Mouse (Mus musculus): ENCODE data around the gene Zmynd10. TPM values are rescaled to one million over a fixed set of nuclear protein-coding genes. Genes with fewer than 3 reads are reported as not detected.

The Zmynd10 gene
- polyA plus RNA-seq, 1 experiment from 2014 or later, result 7.3 TPM

GRCm38 (mm10) chr9:107540420-107540819 lies 6.7 kb upstream of the Zmynd10 start:
- ChIA-PET POLR2A (interaction anchor here (2.0 kb wide), 1 partner anchor 14 kb away, joined by 10 read pairs; no protein-coding TSS in a partner anchor), CTCF (no interaction called here)
- no peak for TF ChIP-seq CTCF (IDR thresholded peaks at IDR 0.05)
- in situ Hi-C loops (cut with MboI; ENCODE audit: low pct_unique_long_range_greater_than_20kb), result loop anchor here (25.0 kb wide), 1 partner anchor 853 kb away; the partner anchor contains the start of gene Tex264
- ATAC-seq (no peak), DNase-seq (ENCODE audit: low read depth, low spot score) (no peak)
- H3K27me3 ChIP-seq, result no peaks in the 10 kb centered on the region

- DNase-seq (ENCODE audit: low read depth, low spot score), result no peak
- in situ Hi-C loops (cut with MboI; ENCODE audit: low pct_unique_long_range_greater_than_20kb), result loop anchor here (25.0 kb wide), 1 partner anchor 854 kb away; the partner anchor contains the start of gene Tex264
- no peak for TF ChIP-seq CTCF (IDR thresholded peaks at IDR 0.05)
- ChIA-PET CTCF (no interaction called here), POLR2A (interaction anchor here (2.0 kb wide), 1 partner anchor 13 kb away, joined by 10 read pairs; no protein-coding TSS in a partner anchor)
- H3K27me3 ChIP-seq, result no peaks in the 10 kb centered on the region
- no peak for ATAC-seq
These were observed 6.1 kb upstream of the Zmynd10 start for GRCm38 (mm10) chr9:107541005-107541404.

GRCm38 (mm10) chr9:107541474-107542351 lies 5.4 kb upstream of the Zmynd10 start, which contains the start of the genes Cyb561d2 and Nprl2:
Gene Cyb561d2, minus strand, starts transcription at chr9:107542193.
Gene Nprl2, plus strand, starts transcription at chr9:107542226.
- CTCF ChIA-PET, result no interaction called here
- no peaks in the 10 kb centered on the region for H3K27me3 ChIP-seq
- no peak for TF ChIP-seq CTCF (IDR thresholded peaks at IDR 0.05)
- in situ Hi-C loops (cut with MboI; ENCODE audit: low pct_unique_long_range_greater_than_20kb), result loop anchor here (25.0 kb wide), 1 partner anchor 854 kb away; the partner anchor contains the start of gene Tex264
- DNase-seq (ENCODE audit: low read depth, low spot score), result no peak
- POLR2A ChIA-PET, result interaction anchor here (1.6 to 2.0 kb wide), 2 partner anchors 12 to 15 kb away, joined by 4 to 10 read pairs; no protein-coding TSS in a partner anchor
- peak; percentile 75 for ATAC-seq

GRCm38 (mm10) chr9:107542352-107542686 lies 4.8 kb upstream of the Zmynd10 start:
- in situ Hi-C loops (cut with MboI; ENCODE audit: low pct_unique_long_range_greater_than_20kb), result loop anchor here (25.0 kb wide), 1 partner anchor 855 kb away; the partner anchor contains the start of gene Tex264
- ATAC-seq (no peak), DNase-seq (ENCODE audit: low read depth, low spot score) (no peak)
- TF ChIP-seq CTCF (IDR thresholded peaks at IDR 0.05), result no peak
- ChIA-PET POLR2A (interaction anchor here (1.6 to 2.0 kb wide), 2 partner anchors 12 to 14 kb away, joined by 4 to 10 read pairs; no protein-coding TSS in a partner anchor), CTCF (no interaction called here)
- H3K27me3 ChIP-seq, result no peaks in the 10 kb centered on the region

GRCm38 (mm10) chr9:107542721-107543120 lies 4.4 kb upstream of the Zmynd10 start:
- no peaks in the 10 kb centered on the region for H3K27me3 ChIP-seq
- no peak for TF ChIP-seq CTCF (IDR thresholded peaks at IDR 0.05)
- ChIA-PET POLR2A (interaction anchor here (0.9 to 1.6 kb wide), 2 partner anchors 11 to 14 kb away, joined by 3 to 4 read pairs; no protein-coding TSS in a partner anchor), CTCF (no interaction called here)
- in situ Hi-C loops (cut with MboI; ENCODE audit: low pct_unique_long_range_greater_than_20kb), result loop anchor here (25.0 kb wide), 1 partner anchor 855 kb away; the partner anchor contains the start of gene Tex264
- no peak for ATAC-seq
- DNase-seq (ENCODE audit: low read depth, low spot score), result no peak

GRCm38 (mm10) chr9:107543299-107543698 lies 3.8 kb upstream of the Zmynd10 start:
- no peak for ATAC-seq
- ChIA-PET CTCF (no interaction called here), POLR2A (interaction anchor here (0.9 kb wide), 1 partner anchor 10 kb away, joined by 3 read pairs; no protein-coding TSS in a partner anchor)
- H3K27me3 ChIP-seq, result no peaks in the 10 kb centered on the region
- in situ Hi-C loops (cut with MboI; ENCODE audit: low pct_unique_long_range_greater_than_20kb), result loop anchor here (25.0 kb wide), 1 partner anchor 856 kb away; the partner anchor contains the start of gene Tex264
- no peak for TF ChIP-seq CTCF (IDR thresholded peaks at IDR 0.05)
- DNase-seq (ENCODE audit: low read depth, low spot score), result no peak

- CTCF ChIA-PET, result no interaction called here
- no peaks in the 10 kb centered on the region for H3K27me3 ChIP-seq
- DNase-seq (ENCODE audit: low read depth, low spot score) (no peak), ATAC-seq (no peak)
- POLR2A ChIA-PET, result no interaction called here
- no peak for TF ChIP-seq CTCF (IDR thresholded peaks at IDR 0.05)
- in situ Hi-C loops (cut with MboI; ENCODE audit: low pct_unique_long_range_greater_than_20kb), result loop anchor here (25.0 kb wide), 1 partner anchor 857 kb away; the partner anchor contains the start of gene Tex264
These were observed 2.9 kb upstream of the Zmynd10 start for GRCm38 (mm10) chr9:107544196-107544700.

GRCm38 (mm10) chr9:107544729-107545128 lies 2.4 kb upstream of the Zmynd10 start:
- POLR2A ChIA-PET, result no interaction called here
- H3K27me3 ChIP-seq, result no peaks in the 10 kb centered on the region
- DNase-seq (ENCODE audit: low read depth, low spot score), result no peak
- in situ Hi-C loops (cut with MboI; ENCODE audit: low pct_unique_long_range_greater_than_20kb), result loop anchor here (25.0 kb wide), 1 partner anchor 857 kb away; the partner anchor contains the start of gene Tex264
- CTCF ChIA-PET, result no interaction called here
- TF ChIP-seq CTCF (IDR thresholded peaks at IDR 0.05), result no peak
- no peak for ATAC-seq

- ATAC-seq (no peak), DNase-seq (ENCODE audit: low read depth, low spot score) (no peak)
- ChIA-PET POLR2A (no interaction called here), CTCF (no interaction called here)
- no peaks in the 10 kb centered on the region for H3K27me3 ChIP-seq
- no peak for TF ChIP-seq CTCF (IDR thresholded peaks at IDR 0.05)
- in situ Hi-C loops (cut with MboI; ENCODE audit: low pct_unique_long_range_greater_than_20kb), result loop anchor here (25.0 kb wide), 1 partner anchor 858 kb away; the partner anchor contains the start of gene Tex264
These were observed 1.9 kb upstream of the Zmynd10 start for GRCm38 (mm10) chr9:107545199-107545598.

- DNase-seq (ENCODE audit: low read depth, low spot score) (no peak), ATAC-seq (no peak)
- ChIA-PET POLR2A (interaction anchor here (0.5 kb wide), 1 partner anchor 1075 kb away, joined by 5 read pairs; no protein-coding TSS in a partner anchor), CTCF (no interaction called here)
- no peak for TF ChIP-seq CTCF (IDR thresholded peaks at IDR 0.05)
- no peaks in the 10 kb centered on the region for H3K27me3 ChIP-seq
- in situ Hi-C loops (cut with MboI; ENCODE audit: low pct_unique_long_range_greater_than_20kb), result loop anchor here (25.0 kb wide), 1 partner anchor 858 kb away; the partner anchor contains the start of gene Tex264
These were observed 1.5 kb upstream of the Zmynd10 start for GRCm38 (mm10) chr9:107545602-107546001.
